ENCODE assay signal across 21 mouse cellular contexts in genomic region chr4:135309112-135309659, GRCm38 (mm10). TPM values are rescaled to one million over a fixed set of nuclear protein-coding genes. Genes with fewer than 3 reads are reported as not detected.
DNase-seq lines count a peak whose midpoint lies in the region; ATAC-seq lines count a peak whose summit lies in the region.
"Had no signal": no experiment of that assay in that cellular context is flagged by ENCODE, and none has a peak within 500 bp of the region (broad histone marks: within the 10 kb centered on the region; RNA-seq: fewer than 3 reads in every experiment).

No protein-coding gene starts in this region.

- DNase-seq in heart, postnatal 25 days (ENCODE audit: low spot score) = no peak
- peak; percentile 48 for DNase-seq in R1 (ENCODE audit: low read depth, low spot score)
- DNase-seq in limb, embryonic 11.5 days (ENCODE audit: low spot score) = no peak
- no peak for DNase-seq in midbrain, embryonic 14.5 days
- DNase-seq in lung, postnatal 14 days = no peak
- DNase-seq in adrenal gland, adult (ENCODE audit: inconsistent age in 2 of 2, low spot score in 1 of 2) = no peak
- DNase-seq: cerebellum, adult 2 months; gastrocnemius, postnatal 36 days; kidney, adult 8-10 months; right cerebral cortex, postnatal 14 days; thymus, postnatal 36 days had no signal

- 25% methylated on average over 9 of the region's 9 CpGs for WGBS in heart, embryonic 11.5 days (ENCODE audit: insufficient replicate concordance)
- 19% methylated on average over 9 of the region's 9 CpGs for WGBS in heart, embryonic 13.5 days
- WGBS in limb, embryonic 11.5 days = 59% methylated on average over 9 of the region's 9 CpGs
- WGBS in midbrain, embryonic 14.5 days = 74% methylated on average over 9 of the region's 9 CpGs

- peak overlapping the region; percentile 75 for H3K27ac ChIP-seq in heart, embryonic 11.5 days (ENCODE audit: low read depth, low read length)
- peak overlapping the region; percentile 81 for H3K27ac ChIP-seq in heart, embryonic 13.5 days (replicated peaks)
- H3K27ac ChIP-seq in limb, embryonic 11.5 days (replicated peaks; ENCODE audit: low read depth, low read length) = 0 out of 2 replicates have a peak overlapping the region, but pooled peaks have one; percentile 14
- no peak overlapping the region for H3K27ac ChIP-seq in midbrain, embryonic 14.5 days (replicated peaks; ENCODE audit: low read depth, low read length)
- H3K27ac ChIP-seq: forebrain, embryonic 12.5 days; hindbrain, embryonic 12.5 days; liver, embryonic 15.5 days; midbrain, embryonic 15.5 days; neural tube, embryonic 15.5 days had no signal

- H3K36me3 ChIP-seq in heart, embryonic 11.5 days (ENCODE audit: control insufficient read depth, insufficient read depth, low read length) = no peaks in the 10 kb centered on the region
- H3K36me3 ChIP-seq in heart, embryonic 13.5 days = no peaks in the 10 kb centered on the region
- H3K36me3 ChIP-seq in limb, embryonic 11.5 days (ENCODE audit: control insufficient read depth, insufficient read depth, low read length) = no peaks in the 10 kb centered on the region
- no peaks in the 10 kb centered on the region for H3K36me3 ChIP-seq in midbrain, embryonic 14.5 days (ENCODE audit: control insufficient read depth, insufficient read depth, low read length)
- H3K36me3 ChIP-seq: forebrain, embryonic 12.5 days; hindbrain, embryonic 12.5 days; liver, embryonic 15.5 days; midbrain, embryonic 15.5 days; neural tube, embryonic 15.5 days had no signal

- peaks cover 46% of the 10 kb centered on the region for H3K4me1 ChIP-seq in heart, embryonic 11.5 days (ENCODE audit: control insufficient read depth, insufficient read depth, low read length)
- peaks cover 73% of the 10 kb centered on the region for H3K4me1 ChIP-seq in heart, embryonic 13.5 days
- 0 out of 2 replicates have a peak, but pooled peaks cover 4% of the 10 kb centered on the region for H3K4me1 ChIP-seq in limb, embryonic 11.5 days (ENCODE audit: control insufficient read depth, insufficient read depth, low read length)
- H3K4me1 ChIP-seq in midbrain, embryonic 14.5 days (ENCODE audit: control insufficient read depth, insufficient read depth, low read length) = no peaks in the 10 kb centered on the region
- H3K4me1 ChIP-seq: forebrain, embryonic 12.5 days; midbrain, embryonic 15.5 days had no signal

- no peak for ATAC-seq in heart, embryonic 11.5 days (replicated peaks; ENCODE audit: insufficient number of reproducible peaks, low FRiP score, low TSS enrichment)
- no peak for ATAC-seq in heart, embryonic 13.5 days (ENCODE audit: extremely low read depth, insufficient number of reproducible peaks, low FRiP score, low TSS enrichment)
- ATAC-seq in limb, embryonic 11.5 days (ENCODE audit: insufficient number of reproducible peaks, low FRiP score, low TSS enrichment, low read depth) = no peak
- ATAC-seq in midbrain, embryonic 14.5 days (ENCODE audit: low FRiP score, low TSS enrichment) = no peak
- ATAC-seq: inflammation-experienced regulatory T-cells, adult 6 months; midbrain, embryonic 15.5 days; Patski had no signal

- intact Hi-C loops in heart, postnatal 25 days (cut with DNase I) = no loop called here

- H3K9me3 ChIP-seq in heart, embryonic 11.5 days (replicated peaks; ENCODE audit: control insufficient read depth, low read length) = no peaks in the 10 kb centered on the region
- no peaks in the 10 kb centered on the region for H3K9me3 ChIP-seq in heart, embryonic 13.5 days
- H3K9me3 ChIP-seq in limb, embryonic 11.5 days (ENCODE audit: control insufficient read depth, low read length) = no peaks in the 10 kb centered on the region
- H3K9me3 ChIP-seq in midbrain, embryonic 14.5 days (ENCODE audit: control insufficient read depth, low read length) = no peaks in the 10 kb centered on the region
- H3K9me3 ChIP-seq: forebrain, embryonic 12.5 days; hindbrain, embryonic 12.5 days; liver, embryonic 15.5 days; megakaryocyte, embryonic 14.5 days; midbrain, embryonic 15.5 days; neural tube, embryonic 15.5 days had no signal

- peak overlapping the region; percentile 35; the same call in 1 of the 2 replicates for H3K9ac ChIP-seq in heart, embryonic 11.5 days (ENCODE audit: low read depth, low read length)
- H3K9ac ChIP-seq in heart, embryonic 13.5 days = peak overlapping the region; percentile 59
- no peak overlapping the region for H3K9ac ChIP-seq in limb, embryonic 11.5 days (ENCODE audit: low read length)
- H3K9ac ChIP-seq in midbrain, embryonic 14.5 days (replicated peaks; ENCODE audit: low read length) = no peak overlapping the region
- H3K9ac ChIP-seq: forebrain, embryonic 12.5 days; hindbrain, embryonic 12.5 days; liver, embryonic 15.5 days; midbrain, embryonic 15.5 days; neural tube, embryonic 15.5 days had no signal

- H3K4me2 ChIP-seq in heart, embryonic 11.5 days = no peak overlapping the region
- peak overlapping the region; percentile 4; the same call in 1 of the 2 replicates for H3K4me2 ChIP-seq in heart, embryonic 13.5 days
- H3K4me2 ChIP-seq in limb, embryonic 11.5 days (ENCODE audit: low read depth, severe bottlenecking) = no peak overlapping the region
- H3K4me2 ChIP-seq in midbrain, embryonic 14.5 days (ENCODE audit: low read length) = no peak overlapping the region
- H3K4me2 ChIP-seq: forebrain, embryonic 12.5 days; hindbrain, embryonic 12.5 days; liver, embryonic 15.5 days; midbrain, embryonic 15.5 days; neural tube, embryonic 15.5 days had no signal

- no peak overlapping the region for H3K4me3 ChIP-seq in heart, embryonic 11.5 days (ENCODE audit: low read depth, low read length)
- no peak overlapping the region for H3K4me3 ChIP-seq in heart, embryonic 13.5 days
- no peak overlapping the region for H3K4me3 ChIP-seq in limb, embryonic 11.5 days (ENCODE audit: low read depth, low read length)
- H3K4me3 ChIP-seq in midbrain, embryonic 14.5 days (replicated peaks; ENCODE audit: low read depth, low read length) = no peak overlapping the region
- H3K4me3 ChIP-seq: forebrain, embryonic 12.5 days; hindbrain, embryonic 12.5 days; liver, embryonic 15.5 days; megakaryocyte, embryonic 14.5 days; midbrain, embryonic 15.5 days; neural tube, embryonic 15.5 days had no signal

- H3K27me3 ChIP-seq in heart, embryonic 11.5 days (ENCODE audit: control insufficient read depth, insufficient read depth, low read length) = no peaks in the 10 kb centered on the region
- no peaks in the 10 kb centered on the region for H3K27me3 ChIP-seq in heart, embryonic 13.5 days (replicated peaks)
- no peaks in the 10 kb centered on the region for H3K27me3 ChIP-seq in limb, embryonic 11.5 days (ENCODE audit: control insufficient read depth, insufficient read depth, low read length)
- no peaks in the 10 kb centered on the region for H3K27me3 ChIP-seq in midbrain, embryonic 14.5 days (ENCODE audit: control insufficient read depth, insufficient read depth, low read length)
- H3K27me3 ChIP-seq: forebrain, embryonic 12.5 days; hindbrain, embryonic 12.5 days; liver, embryonic 15.5 days; megakaryocyte, embryonic 14.5 days; midbrain, embryonic 15.5 days; neural tube, embryonic 15.5 days; Patski had no signal

RNA-seq across cellular contexts. Expression of gene Clic4, which starts 36.6 kb away (rescaled TPM):
- polyA plus RNA-seq in heart, embryonic 11.5 days (2014; fragmentation: Nextera tagmentation; extraction: Ambion mirVana) = 156 and 251 TPM in 2 replicates
- total RNA-seq in heart, postnatal 25 days (2021) = 100 to 1,000 TPM; 249 to 269 TPM
- polyA plus RNA-seq in heart, embryonic 13.5 days (2015; fragmentation: Nextera tagmentation; extraction: Ambion mirVana) = 202 and 213 TPM in 2 replicates
- polyA plus RNA-seq in limb, embryonic 11.5 days (2014; fragmentation: Nextera tagmentation; extraction: Ambion mirVana) = 141 and 161 TPM in 2 replicates
- 34.9 and 61.9 TPM in 2 replicates for polyA plus RNA-seq in midbrain, embryonic 14.5 days (2014; fragmentation: Nextera tagmentation; extraction: Ambion mirVana)

RNA-seq across cellular contexts. Expression of gene Srrm1, which starts 43.9 kb away (rescaled TPM):
- polyA plus RNA-seq in heart, embryonic 11.5 days (2014; fragmentation: Nextera tagmentation; extraction: Ambion mirVana) = 143 and 183 TPM in 2 replicates
- total RNA-seq in heart, postnatal 25 days (2021) = 10 to 100 TPM; 58.8 to 62.3 TPM
- polyA plus RNA-seq in heart, embryonic 13.5 days (2015; fragmentation: Nextera tagmentation; extraction: Ambion mirVana) = 141 and 146 TPM in 2 replicates
- polyA plus RNA-seq in limb, embryonic 11.5 days (2014; fragmentation: Nextera tagmentation; extraction: Ambion mirVana) = 243 and 254 TPM in 2 replicates
- polyA plus RNA-seq in midbrain, embryonic 14.5 days (2014; fragmentation: Nextera tagmentation; extraction: Ambion mirVana) = 160 and 179 TPM in 2 replicates

Comparison
In these comparisons a context has a peak if more than half of its experiments do, and no peak if none do; other contexts are left out.
1. H3K9ac ChIP-seq: peak in heart, embryonic 11.5 days (single experiment) and heart, embryonic 13.5 days (single experiment); none in limb, embryonic 11.5 days (single experiment) and midbrain, embryonic 14.5 days (single experiment).